10 mouse cellular contexts compared by ENCODE assay signal in the genomic region with DNA sequence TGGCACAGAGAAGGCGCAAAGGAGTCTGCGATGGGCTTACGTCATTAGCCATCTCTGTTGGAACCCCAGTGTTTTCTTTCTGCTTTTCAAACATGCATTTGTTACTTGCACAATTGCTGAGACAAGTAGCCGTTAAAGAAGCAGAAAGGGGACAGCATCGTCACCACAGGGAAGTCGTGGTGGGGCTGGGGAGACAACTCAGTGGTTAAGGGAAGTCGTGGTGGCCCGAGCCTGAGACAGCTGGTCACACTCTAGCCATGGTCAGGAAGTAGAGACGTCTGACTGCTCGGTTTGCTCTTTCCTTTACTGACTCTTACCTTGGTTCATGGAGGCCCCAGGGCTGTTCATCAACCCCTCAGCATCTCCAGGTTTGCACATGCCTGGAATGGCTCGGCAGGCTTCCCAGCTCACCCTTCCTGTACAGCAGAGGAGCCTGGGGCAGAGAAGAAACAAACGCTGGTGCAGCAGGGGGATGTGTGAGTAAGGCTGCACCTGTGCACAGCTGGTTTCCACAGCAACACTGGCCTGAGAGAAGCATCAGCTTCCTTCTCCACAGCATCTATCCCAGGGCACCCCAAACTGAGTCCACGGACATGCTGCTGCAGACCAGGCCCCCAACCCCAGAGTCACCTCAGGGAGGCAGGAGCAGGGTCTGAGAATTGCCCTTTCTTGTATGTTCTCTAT.
DNase-seq lines count a peak whose midpoint lies in the region; ATAC-seq and TF ChIP-seq lines count a peak whose summit lies in the region.
"Had no signal": no experiment of that assay in that cellular context is flagged by ENCODE, and none has a peak within 500 bp of the region (broad histone marks: within the 10 kb centered on the region; RNA-seq: fewer than 3 reads in every experiment).

No protein-coding gene starts in this region.

- WGBS in liver, embryonic 11.5 days: 46% methylated on average over 13 of the region's 13 CpGs

- no peak for TF ChIP-seq CTCF in brain, embryonic 14.5 days (IDR thresholded peaks at IDR 0.05; ENCODE audit: borderline replicate concordance, extremely low read depth, insufficient read depth, insufficient read length)

- H3K4me3 ChIP-seq in liver, embryonic 11.5 days (ENCODE audit: low read depth, low read length): no peak overlapping the region

- ATAC-seq in liver, embryonic 11.5 days (replicated peaks; ENCODE audit: low FRiP score): no peak

- H3K4me1 ChIP-seq in liver, embryonic 11.5 days (replicated peaks; ENCODE audit: control insufficient read depth, insufficient read depth, low read length): no peaks in the 10 kb centered on the region

- no peaks in the 10 kb centered on the region for H3K9me3 ChIP-seq in liver, embryonic 11.5 days (ENCODE audit: control insufficient read depth, low read length)

- no peak for TF ChIP-seq POLR2A in brain, embryonic 14.5 days (IDR thresholded peaks at IDR 0.05; ENCODE audit: borderline replicate concordance, extremely low read depth, insufficient read depth, insufficient read length, poor library complexity, severe bottlenecking)

- H3K9ac ChIP-seq in liver, embryonic 11.5 days (ENCODE audit: low read depth, low read length): no peak overlapping the region

- DNase-seq in liver: peak; percentile 44
- DNase-seq in liver, embryonic 11.5 days (ENCODE audit: low spot score): no peak
- DNase-seq in brain, embryonic 14.5 days (ENCODE audit: low read depth): peak; percentile 17
- peak; percentile 49 for DNase-seq in lung, postnatal 25 days (ENCODE audit: low spot score)
- DNase-seq in splenic B cell, adult 2 months (ENCODE audit: low read depth, low spot score): peak; percentile 35
- no peak for DNase-seq in adrenal gland, postnatal 4 days (ENCODE audit: low spot score in 2 of 2)
- DNase-seq in c-Kit-positive CD71-positive TER-119-positive erythroid progenitor cells, embryonic 14.5 days (ENCODE audit: low spot score): no peak
- no peak for DNase-seq in cerebellum, postnatal 14 days
- DNase-seq: cerebellum, adult 9-10 months; heart, adult 18-20 months had no signal

- H3K27me3 ChIP-seq in liver, embryonic 11.5 days (replicated peaks; ENCODE audit: control insufficient read depth, insufficient read depth, low read length): no peaks in the 10 kb centered on the region
- no peaks in the 10 kb centered on the region for H3K27me3 ChIP-seq in splenic B cell, adult 2 months (ENCODE audit: control insufficient read depth, insufficient read depth, low read length, poor library complexity, severe bottlenecking)

- no peak overlapping the region for H3K4me2 ChIP-seq in liver, embryonic 11.5 days

- no peaks in the 10 kb centered on the region for H3K36me3 ChIP-seq in liver, embryonic 11.5 days (ENCODE audit: control insufficient read depth, insufficient read depth, low read length)
- no peaks in the 10 kb centered on the region for H3K36me3 ChIP-seq in splenic B cell, adult 2 months (ENCODE audit: control insufficient read depth, insufficient read depth, low read length, poor library complexity, severe bottlenecking)

- H3K27ac ChIP-seq in liver, embryonic 11.5 days (ENCODE audit: low read depth, low read length): no peak overlapping the region

Comparison
In these comparisons a context has a peak if more than half of its experiments do, and no peak if none do; other contexts are left out.
1. DNase-seq: peak in liver (single experiment), brain, embryonic 14.5 days (single experiment), lung, postnatal 25 days (single experiment) and splenic B cell, adult 2 months (single experiment); none in liver, embryonic 11.5 days (single experiment), adrenal gland, postnatal 4 days (0 of 2), c-Kit-positive CD71-positive TER-119-positive erythroid progenitor cells, embryonic 14.5 days (single experiment) and cerebellum, postnatal 14 days (0 of 2).